Mouse (Mus musculus) intestine, embryonic 14.5 days (tissue): ENCODE results near the gene Prss29. TPM values are rescaled to one million over a fixed set of nuclear protein-coding genes. Genes with fewer than 3 reads are reported as not detected.

Experiments used
- ATAC-seq: fragments of 200-750 bp; cut with Nextera tagmentation; replicated peaks from 2 replicates; pipeline ENCODE4 v1.8.0; 2017; ENCODE audit warnings: low read depth, moderate number of reproducible peaks, moderate TSS enrichment, moderate library complexity; ENCODE audit not compliant: low FRiP score, low TSS enrichment
- DNase-seq: peaks from one replicate; pipeline ENCODE4 v3.0.0-alpha.2; 2018; ENCODE audit warnings: low spot score
- H3K27ac ChIP-seq: fragments of 300-500 bp; sonication (generic); 2 replicates; pipeline ENCODE4 v1.5.1; 2014; ENCODE audit warnings: low read depth, mild to moderate bottlenecking, control low read depth
- H3K27me3 ChIP-seq: fragments of 300-500 bp; sonication (generic); replicated peaks from 2 replicates; pipeline ENCODE4 v1.6.1; 2014; ENCODE audit warnings: low read length, control low read depth; ENCODE audit not compliant: control insufficient read depth, insufficient read depth
- H3K36me3 ChIP-seq: fragments of 300-500 bp; sonication (generic); 2 replicates; pipeline ENCODE4 v1.6.1; 2014; ENCODE audit warnings: low read length, control low read depth; ENCODE audit not compliant: control insufficient read depth, insufficient read depth
- H3K4me1 ChIP-seq: fragments of 300-500 bp; sonication (generic); replicated peaks from 2 replicates; pipeline ENCODE4 v1.6.1; 2014; ENCODE audit warnings: low read length, control low read depth, mixed read lengths; ENCODE audit not compliant: control insufficient read depth, insufficient read depth
- H3K4me2 ChIP-seq: fragments of 300-500 bp; sonication (generic); 2 replicates; pipeline ENCODE4 v1.6.1; 2014; ENCODE audit warnings: low read length
- H3K4me3 ChIP-seq: fragments of 300-500 bp; sonication (generic); 2 replicates; pipeline ENCODE4 v1.5.1; 2014; ENCODE audit warnings: low read depth, low read length, control low read depth, mixed read lengths
- H3K9ac ChIP-seq: fragments of 300-500 bp; sonication (generic); 2 replicates; pipeline ENCODE4 v1.6.1; 2014; ENCODE audit warnings: mild to moderate bottlenecking, low read length
- H3K9me3 ChIP-seq: fragments of 300-500 bp; sonication (generic); 2 replicates; pipeline ENCODE4 v1.6.1; 2016; ENCODE audit warnings: low read length, control low read depth; ENCODE audit not compliant: control insufficient read depth
- WGBS: fragments of 180-500 bp; shearing (Covaris S2); extraction: QIAGEN DNeasy Blood & Tissue Kit; methylation state at CpG from one replicate; pipeline ENCODE4 v1.1.7; 2014; 5-methylcytosine and 5-hydroxymethylcytosine counted together
- polyA plus RNA-seq: library from polyadenylated mRNA; unstranded; fragments of >200 nt; fragmentation: Nextera tagmentation; extraction: Ambion mirVana; gene quantifications from 2 replicates; pipeline ENCODE4 v1.2.1, GENCODE M21; 2014

Gene Prss29
- polyA plus RNA-seq: not detected in 2 replicates

DNA sequence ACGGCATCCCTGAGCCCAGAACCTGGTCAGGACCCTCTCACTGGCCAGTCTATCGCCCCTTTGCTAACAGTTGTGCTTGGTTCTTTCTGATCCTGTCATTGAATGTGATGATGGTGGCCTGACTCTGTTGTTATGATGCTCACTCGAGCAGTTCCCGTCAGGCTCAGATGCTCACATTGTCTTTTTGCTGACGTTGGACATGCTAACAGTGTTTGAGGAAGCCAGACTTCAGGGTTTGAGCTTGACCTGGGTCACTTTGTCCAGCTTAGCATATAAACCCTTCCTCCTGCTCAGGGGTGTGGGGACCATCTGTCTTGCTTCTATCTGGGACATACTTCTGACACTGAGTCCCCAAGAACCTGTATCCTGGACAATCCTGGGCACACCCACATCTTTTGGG lies at the start of gene Prss29:
Gene Prss29, plus strand, starts transcription at position 301 of the 400 bp plus-strand sequence.
- Histone ChIP-seq H3K27me3 (no peaks in the 10 kb centered on the region), H3K27ac (no peak within 1 kb of the TSS), H3K4me1 (no peaks in the 10 kb centered on the region), H3K4me3 (no peak within 1 kb of the TSS), H3K4me2 (no peak within 1 kb of the TSS), H3K9ac (no peak within 1 kb of the TSS), H3K9me3 (no peaks in the 10 kb centered on the region), H3K36me3 (no peaks in the 10 kb centered on the region)
- WGBS: 77% methylated on average over 5 of the region's 5 CpGs
- DNase-seq (no peak), ATAC-seq (no peak)

GRCm38 (mm10) chr17:25270795-25271335 lies 47.6 kb upstream of the Prss29 start:
- Histone ChIP-seq H3K4me2 (peak overlapping the region; percentile 98), H3K27ac (no peak overlapping the region), H3K27me3 (no peaks in the 10 kb centered on the region), H3K9ac (no peak overlapping the region), H3K4me1 (peaks cover 20% of the 10 kb centered on the region), H3K36me3 (peaks cover 45% of the 10 kb centered on the region), H3K4me3 (peak overlapping the region; percentile 86; the same call in 1 of the 2 replicates), H3K9me3 (no peaks in the 10 kb centered on the region)
- ATAC-seq: no peak
- DNase-seq: no peak
- 83% methylated on average over 2 of the region's 2 CpGs for WGBS

GRCm38 (mm10) chr17:25272326-25272725 lies 46.1 kb upstream of the Prss29 start:
- DNase-seq: no peak
- peaks cover 20% of the 10 kb centered on the region for H3K4me1 ChIP-seq
- peaks cover 31% of the 10 kb centered on the region for H3K36me3 ChIP-seq
- peak overlapping the region; percentile 99 for H3K9ac ChIP-seq
- H3K4me3 ChIP-seq: peak overlapping the region; percentile 86
- H3K4me2 ChIP-seq: peak overlapping the region; percentile 98
- peak overlapping the region; percentile 98 for H3K27ac ChIP-seq
- no peak for ATAC-seq
- under 1% methylated on average over 10 of the region's 10 CpGs for WGBS
- no peaks in the 10 kb centered on the region for H3K9me3 ChIP-seq
- H3K27me3 ChIP-seq: no peaks in the 10 kb centered on the region

GRCm38 (mm10) chr17:25272951-25273705 lies 45.3 kb upstream of the Prss29 start:
- no peaks in the 10 kb centered on the region for H3K9me3 ChIP-seq
- peaks cover 23% of the 10 kb centered on the region for H3K36me3 ChIP-seq
- no peak for DNase-seq
- H3K27me3 ChIP-seq: no peaks in the 10 kb centered on the region
- H3K4me2 ChIP-seq: peak overlapping the region; percentile 98
- peak overlapping the region; percentile 86 for H3K4me3 ChIP-seq
- H3K4me1 ChIP-seq: peaks cover 20% of the 10 kb centered on the region
- peak overlapping the region; percentile 98 for H3K27ac ChIP-seq
- peak overlapping the region; percentile 99 for H3K9ac ChIP-seq
- under 1% methylated on average over 85 of the region's 92 CpGs for WGBS
- ATAC-seq: peak; percentile 95

DNA sequence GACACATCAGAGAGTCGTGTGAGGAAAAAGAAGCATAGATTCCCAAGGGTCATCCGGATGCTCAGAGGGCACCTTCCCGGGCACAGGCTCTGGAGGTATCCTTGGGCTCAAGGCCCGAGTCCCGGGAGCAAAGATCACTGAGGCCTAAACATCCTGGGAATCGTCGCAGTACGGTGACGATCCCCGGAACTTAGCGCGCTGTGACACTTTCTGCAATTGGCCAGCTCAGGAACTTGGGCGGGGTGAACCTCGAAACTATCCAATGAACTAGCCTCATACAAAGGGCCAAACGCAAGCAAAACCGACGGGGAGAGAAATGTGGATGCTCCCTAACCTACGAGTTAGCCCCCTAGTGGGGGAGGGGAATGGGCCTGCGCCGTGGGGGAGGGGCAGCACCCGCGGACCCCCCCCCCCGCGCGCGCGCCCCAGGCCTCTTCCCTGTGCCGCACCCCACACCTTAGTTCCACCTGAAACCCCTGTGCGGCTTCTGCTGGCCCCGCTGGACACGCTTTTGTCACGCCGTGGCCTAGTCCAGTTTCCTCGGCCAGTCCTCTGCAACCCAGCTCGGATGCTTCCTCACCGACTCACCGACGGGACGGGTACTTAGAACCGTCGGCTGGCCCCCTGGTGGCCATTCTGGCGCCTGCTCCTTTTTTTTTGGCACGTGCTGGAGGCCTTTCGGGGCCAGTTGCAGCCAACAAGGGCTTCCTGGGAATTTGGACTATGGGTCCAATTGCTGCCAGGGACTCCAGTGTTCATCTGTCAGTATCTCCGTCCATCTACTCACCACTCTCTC lies 44.5 kb upstream of the Prss29 start:
- Histone ChIP-seq H3K36me3 (peaks cover 15% of the 10 kb centered on the region), H3K9me3 (no peaks in the 10 kb centered on the region), H3K4me1 (peaks cover 20% of the 10 kb centered on the region), H3K4me3 (peak overlapping the region; percentile 86), H3K4me2 (peak overlapping the region; percentile 42), H3K9ac (peak overlapping the region; percentile 99), H3K27ac (peak overlapping the region; percentile 98), H3K27me3 (no peaks in the 10 kb centered on the region)
- peak; percentile 95 for ATAC-seq
- DNase-seq: peak; percentile 100
- WGBS: under 1% methylated on average over 41 of the region's 45 CpGs

DNA sequence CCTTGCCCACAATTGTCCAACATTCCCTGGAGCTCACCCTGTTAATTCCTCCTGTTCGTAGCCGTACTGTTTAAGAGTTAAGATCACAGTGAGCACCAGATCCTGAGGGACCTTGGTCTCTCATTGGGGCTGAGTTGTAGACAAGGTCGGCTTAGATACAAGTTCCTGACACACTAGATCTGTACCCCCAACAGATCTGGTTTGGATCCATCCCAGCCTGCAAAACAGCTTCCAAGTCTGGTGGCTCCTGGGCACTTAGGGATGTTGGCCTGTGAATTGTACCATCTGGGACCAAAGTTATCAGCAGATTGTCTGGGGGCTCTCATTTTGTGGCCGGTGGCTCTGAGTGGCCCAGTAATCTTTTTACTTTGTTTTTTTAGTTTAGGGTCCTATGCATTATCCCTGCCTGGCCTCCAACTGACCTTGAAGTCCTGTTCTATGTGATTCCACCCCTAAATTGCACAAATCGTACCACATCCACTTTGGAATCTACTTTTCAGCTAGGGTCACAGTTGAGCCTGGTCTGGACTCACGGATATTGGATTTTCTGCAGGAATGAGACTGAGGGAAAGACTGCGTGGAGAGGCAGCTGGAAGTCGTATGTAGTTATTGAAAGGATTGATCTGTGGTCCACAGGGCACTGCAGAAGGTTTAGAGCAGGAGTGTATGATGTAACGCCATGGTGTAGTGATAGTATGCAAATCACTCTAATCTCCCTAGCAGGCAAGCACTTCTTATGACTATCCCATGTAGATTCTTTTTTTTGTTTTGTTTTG lies 43.7 kb upstream of the Prss29 start, which contains the start of gene Ube2i:
Gene Ube2i, minus strand, starts transcription at position 52 of the 776 bp plus-strand sequence.
- peaks cover 20% of the 10 kb centered on the region for H3K4me1 ChIP-seq
- peak within 1 kb of the TSS; percentile 42 for H3K4me2 ChIP-seq
- peak within 1 kb of the TSS; percentile 99 for H3K9ac ChIP-seq
- no peak for ATAC-seq
- H3K27me3 ChIP-seq: no peaks in the 10 kb centered on the region
- peak within 1 kb of the TSS; percentile 98 for H3K27ac ChIP-seq
- no peaks in the 10 kb centered on the region for H3K9me3 ChIP-seq
- WGBS: 83% methylated on average over 9 of the region's 9 CpGs
- DNase-seq: no peak
- peaks cover 6% of the 10 kb centered on the region; the same call in 1 of the 2 replicates for H3K36me3 ChIP-seq
- peak within 1 kb of the TSS; percentile 86 for H3K4me3 ChIP-seq

DNA sequence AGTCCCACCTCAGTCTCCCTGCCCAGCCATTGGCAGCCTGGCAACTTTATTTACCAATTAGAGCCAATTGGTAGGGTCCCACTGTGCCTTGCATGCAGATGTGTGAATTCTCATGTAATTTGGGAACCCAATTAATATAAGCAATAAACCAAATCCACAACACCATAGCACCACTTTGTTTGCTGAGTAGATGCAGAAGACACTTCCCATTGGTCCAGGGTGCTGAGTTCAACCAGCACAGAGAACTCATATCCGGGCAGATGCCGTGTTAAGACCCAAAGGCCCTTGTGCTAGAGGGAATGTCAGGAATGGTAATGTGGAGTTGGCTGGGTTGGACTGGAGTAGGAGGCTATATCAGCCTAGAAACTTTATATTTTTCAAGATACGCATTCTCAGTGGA lies 42.6 kb upstream of the Prss29 start:
- Histone ChIP-seq H3K27ac (no peak overlapping the region), H3K9ac (no peak overlapping the region), H3K4me2 (no peak overlapping the region), H3K4me1 (peaks cover 19% of the 10 kb centered on the region), H3K36me3 (no peaks in the 10 kb centered on the region), H3K9me3 (no peaks in the 10 kb centered on the region), H3K27me3 (no peaks in the 10 kb centered on the region), H3K4me3 (no peak overlapping the region)
- WGBS: 96% methylated on average over 3 of the region's 3 CpGs
- no peak for DNase-seq
- no peak for ATAC-seq

DNA sequence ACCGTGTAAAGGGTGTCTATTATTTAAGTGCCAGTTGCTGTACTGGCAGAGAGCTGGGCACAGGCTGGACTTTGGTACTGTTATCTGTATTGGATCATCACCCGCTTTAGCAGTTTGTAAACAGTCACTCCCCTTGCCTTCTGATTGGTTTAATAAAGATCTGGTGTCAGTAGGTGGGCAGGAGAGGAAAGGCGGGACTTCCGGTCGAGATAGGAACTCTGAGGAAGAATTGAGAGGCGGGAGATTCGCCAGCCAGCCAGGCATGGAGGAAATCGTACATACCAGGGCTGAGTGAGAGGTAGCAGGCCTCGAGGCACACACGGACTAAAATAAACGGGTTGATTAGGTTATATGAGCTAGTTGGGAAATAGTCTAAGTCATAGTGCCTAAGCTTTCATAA lies 36.3 kb upstream of the Prss29 start:
- DNase-seq (no peak), ATAC-seq (no peak)
- Histone ChIP-seq H3K4me3 (no peak overlapping the region), H3K4me2 (no peak overlapping the region), H3K9me3 (no peaks in the 10 kb centered on the region), H3K27ac (no peak overlapping the region), H3K4me1 (no peaks in the 10 kb centered on the region), H3K9ac (no peak overlapping the region), H3K36me3 (no peaks in the 10 kb centered on the region), H3K27me3 (no peaks in the 10 kb centered on the region)
- 40% methylated on average over 11 of the region's 11 CpGs for WGBS
